Mouse (Mus musculus) brain, adult 2 months (tissue): ENCODE results near the gene Slc26a8.

Experiments used
- DNase-seq: peaks from one replicate; pipeline ENCODE4 v3.0.0; 2011; ENCODE audit warnings: low read depth, low spot score

Slc26a8 gene

DNA sequence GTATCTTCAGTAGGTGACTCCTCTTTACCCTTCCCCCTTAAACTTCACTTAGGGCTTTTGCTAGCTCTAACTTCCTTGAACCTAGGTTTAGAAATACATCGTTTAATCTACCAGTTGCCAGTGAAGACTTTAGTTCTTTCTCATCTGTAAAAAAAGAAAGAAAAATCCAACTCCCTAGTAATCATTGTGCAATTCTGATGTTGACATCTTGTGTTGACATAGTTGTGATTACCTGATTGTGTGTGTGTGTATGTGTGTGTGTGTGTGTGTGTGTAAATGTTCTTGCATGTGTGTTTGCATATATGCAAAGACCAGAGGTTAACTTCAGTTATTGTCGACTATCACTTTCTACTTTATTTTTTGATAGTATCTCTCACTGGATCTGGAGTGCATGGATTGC, 8.6 kb upstream of the Slc26a8 start:
- DNase-seq: no peak

DNA sequence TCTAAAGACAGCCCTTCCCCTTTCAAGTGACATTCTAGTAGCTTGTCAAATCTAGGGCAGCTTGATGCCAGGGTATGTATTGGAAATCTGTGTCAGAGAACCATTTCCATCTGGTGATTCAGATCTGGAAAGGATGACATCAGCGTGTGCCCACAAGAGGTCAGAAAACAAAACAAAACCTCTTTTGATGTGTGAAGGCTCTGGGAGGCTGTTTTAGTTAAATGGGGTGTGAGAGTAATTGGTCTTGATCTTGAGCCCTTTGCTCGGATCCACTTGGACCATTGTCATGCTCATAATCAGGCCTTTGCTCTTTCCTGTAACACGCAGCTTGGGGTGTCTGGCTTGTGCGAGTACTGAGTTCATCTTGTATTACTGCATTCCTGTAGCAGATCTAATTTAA, 8.2 kb upstream of the Slc26a8 start:
- DNase-seq: peak; percentile 87

DNA sequence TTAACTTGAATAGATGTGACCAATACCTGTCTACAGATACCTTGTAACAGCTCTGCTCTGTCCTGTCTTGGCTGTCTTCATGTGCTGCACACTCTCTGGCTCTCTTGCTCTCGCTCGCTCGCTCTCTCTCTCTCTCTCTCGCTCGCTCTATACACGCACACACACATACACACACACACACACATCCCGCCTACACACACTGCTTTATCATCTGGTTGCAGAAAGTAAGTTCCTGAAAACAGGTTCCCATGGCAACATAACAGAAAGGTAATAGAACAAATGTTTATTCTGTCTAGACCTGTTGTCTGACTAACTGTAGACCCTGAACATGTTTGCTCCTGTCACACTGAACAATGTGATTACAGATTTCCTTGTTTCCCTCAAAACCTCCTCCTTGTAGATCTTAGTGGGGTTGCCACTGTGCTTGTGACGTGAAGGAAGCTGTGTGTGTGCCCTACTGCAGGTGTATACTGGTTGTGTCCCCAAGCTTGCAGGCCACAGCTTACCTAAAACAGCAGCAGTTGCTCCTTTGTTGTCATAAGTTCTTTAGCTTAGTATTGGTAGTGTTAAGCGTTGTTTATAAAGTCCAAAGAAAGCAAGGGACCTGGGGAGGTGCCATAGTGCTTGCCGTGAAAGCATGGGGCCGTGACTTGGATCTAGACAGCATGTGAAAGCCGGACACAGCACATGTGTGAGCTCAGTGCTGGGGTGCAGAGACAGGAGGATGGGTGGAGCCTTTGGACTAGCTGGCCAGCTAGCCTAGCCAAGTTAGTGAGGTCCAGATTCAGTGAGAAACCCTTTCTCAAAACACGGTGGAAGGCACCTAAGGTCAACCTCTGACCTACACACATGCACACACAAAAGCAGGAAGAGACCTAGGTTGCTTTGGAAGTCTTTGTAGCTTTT, 7.5 kb upstream of the Slc26a8 start:
- DNase-seq: peak; percentile 83

DNA sequence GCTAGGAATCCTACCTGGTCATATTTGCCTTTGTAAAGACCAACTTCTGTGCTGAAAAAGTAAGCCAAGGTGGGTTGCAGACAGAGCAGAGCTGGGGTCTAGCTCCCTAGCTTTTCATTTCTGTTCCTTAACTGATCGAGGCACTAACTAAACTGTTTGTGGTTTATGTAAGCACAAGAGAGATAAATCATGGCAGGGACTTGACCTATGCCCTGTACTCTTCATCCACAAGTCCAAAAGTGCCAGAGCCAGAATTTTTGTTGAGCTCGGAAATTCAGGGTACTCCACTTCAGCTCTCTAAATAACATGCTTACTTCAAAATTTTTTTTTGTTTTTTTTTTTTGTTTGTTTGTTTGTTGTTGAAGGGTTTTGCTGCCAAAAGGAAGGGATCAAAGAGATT, 6.6 kb upstream of the Slc26a8 start:
- DNase-seq: no peak

DNA sequence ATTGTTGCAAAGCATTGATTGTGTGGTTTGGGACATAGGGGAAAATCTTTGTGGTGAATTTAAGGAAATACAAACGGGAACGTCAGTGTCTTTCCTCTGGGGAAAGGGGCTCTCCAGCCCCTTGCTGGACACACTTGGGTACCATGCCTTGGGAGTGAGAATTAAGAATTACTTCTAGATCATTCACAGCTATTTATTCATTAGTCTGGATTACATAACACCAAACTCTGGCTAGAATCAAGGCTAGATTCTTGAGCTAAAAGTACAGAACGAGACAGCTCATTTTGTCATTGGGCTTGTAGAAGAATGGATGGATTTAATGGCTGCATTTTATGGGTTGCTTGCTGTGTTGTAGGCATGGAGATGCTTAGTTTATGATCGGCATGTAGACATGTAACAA, 4.8 kb upstream of the Slc26a8 start:
- DNase-seq: no peak

DNA sequence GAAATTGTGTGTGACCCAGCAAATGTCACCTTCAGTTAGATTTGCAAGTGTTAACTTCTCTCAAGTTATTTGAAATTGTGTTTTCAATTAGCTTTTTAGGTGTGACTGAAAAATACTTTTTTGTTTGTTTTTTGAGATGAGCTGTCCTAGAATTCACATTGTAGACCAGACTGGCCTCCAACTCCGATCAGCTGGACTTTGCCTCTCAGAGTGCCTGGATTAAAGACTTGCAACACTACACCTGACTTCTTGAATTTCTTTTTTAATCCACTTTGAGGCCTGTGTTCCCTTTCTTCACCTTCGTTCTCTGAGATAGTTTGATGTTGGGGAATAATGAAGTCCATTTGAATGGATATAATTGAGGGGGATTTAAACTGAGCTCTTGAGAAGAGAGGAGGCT, 4.0 kb upstream of the Slc26a8 start:
- DNase-seq: no peak

DNA sequence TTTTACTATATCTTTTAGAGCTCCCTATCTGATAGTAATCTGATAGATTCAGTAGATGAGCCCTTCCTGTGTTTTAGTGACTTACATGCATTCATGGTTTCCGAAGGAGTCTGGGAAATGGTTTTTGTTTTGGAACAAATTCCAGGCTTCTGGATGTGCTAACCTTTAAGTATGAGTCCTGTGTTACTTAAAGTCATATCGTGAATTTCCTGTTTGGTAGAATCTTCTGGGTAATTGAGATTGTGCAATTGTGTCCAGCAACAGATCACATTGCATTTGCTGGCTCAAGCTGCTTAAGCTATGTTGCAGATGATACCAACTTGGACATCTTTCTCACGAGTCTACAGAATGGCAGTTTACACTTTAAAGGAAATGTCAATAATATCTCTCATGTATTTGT, 3.1 kb upstream of the Slc26a8 start:
- no peak for DNase-seq

DNA sequence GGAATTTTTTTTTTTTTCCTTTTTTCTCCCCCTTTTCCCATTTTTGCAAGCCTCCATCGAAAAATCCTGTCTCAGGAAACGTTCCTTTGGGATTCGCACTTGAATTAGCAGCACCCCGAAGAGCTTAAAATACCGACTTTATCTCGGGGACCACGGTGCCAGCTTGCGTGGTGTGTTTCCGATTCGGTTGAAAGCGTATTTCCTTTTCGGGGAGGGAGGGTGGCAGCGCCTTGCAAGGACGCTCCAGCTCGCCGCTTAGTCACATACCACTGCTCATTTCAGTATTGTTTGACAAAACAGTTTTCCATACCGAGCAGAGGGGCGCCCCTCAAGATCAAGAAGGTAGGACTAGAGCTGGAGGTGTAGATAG, 2.3 kb upstream of the Slc26a8 start:
- DNase-seq: peak; percentile 89

DNA sequence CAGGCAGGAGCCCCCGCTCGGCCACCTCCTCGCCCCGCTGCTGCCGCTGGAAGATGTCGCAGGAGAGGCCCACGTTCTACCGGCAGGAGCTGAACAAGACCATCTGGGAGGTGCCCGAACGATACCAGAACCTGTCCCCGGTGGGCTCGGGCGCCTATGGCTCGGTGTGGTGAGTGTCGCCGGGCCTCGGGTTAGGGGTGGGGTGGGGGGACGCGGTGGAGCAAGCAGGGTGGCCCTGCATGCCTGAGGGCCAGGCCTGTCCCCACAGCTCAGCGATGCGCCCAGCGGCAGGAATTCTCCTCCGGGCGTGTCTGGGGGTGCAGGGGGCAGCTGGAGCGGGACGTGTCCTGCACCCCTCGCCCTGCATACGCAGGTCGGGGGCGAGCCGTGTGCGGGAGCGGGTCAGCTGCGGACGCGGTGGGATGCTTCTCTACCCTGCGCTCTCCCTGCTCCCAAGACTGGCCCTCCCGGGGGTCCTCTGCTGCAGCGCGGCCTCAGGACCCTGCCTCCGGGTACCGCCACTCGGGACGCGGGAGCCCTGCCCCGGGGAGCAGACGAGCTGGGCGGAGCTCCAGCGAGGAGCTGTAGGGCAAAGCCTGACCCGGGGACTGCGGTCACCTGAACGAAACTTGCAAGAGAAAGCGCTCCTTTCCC, 1.8 kb upstream of the Slc26a8 start:
- DNase-seq: no peak

DNA sequence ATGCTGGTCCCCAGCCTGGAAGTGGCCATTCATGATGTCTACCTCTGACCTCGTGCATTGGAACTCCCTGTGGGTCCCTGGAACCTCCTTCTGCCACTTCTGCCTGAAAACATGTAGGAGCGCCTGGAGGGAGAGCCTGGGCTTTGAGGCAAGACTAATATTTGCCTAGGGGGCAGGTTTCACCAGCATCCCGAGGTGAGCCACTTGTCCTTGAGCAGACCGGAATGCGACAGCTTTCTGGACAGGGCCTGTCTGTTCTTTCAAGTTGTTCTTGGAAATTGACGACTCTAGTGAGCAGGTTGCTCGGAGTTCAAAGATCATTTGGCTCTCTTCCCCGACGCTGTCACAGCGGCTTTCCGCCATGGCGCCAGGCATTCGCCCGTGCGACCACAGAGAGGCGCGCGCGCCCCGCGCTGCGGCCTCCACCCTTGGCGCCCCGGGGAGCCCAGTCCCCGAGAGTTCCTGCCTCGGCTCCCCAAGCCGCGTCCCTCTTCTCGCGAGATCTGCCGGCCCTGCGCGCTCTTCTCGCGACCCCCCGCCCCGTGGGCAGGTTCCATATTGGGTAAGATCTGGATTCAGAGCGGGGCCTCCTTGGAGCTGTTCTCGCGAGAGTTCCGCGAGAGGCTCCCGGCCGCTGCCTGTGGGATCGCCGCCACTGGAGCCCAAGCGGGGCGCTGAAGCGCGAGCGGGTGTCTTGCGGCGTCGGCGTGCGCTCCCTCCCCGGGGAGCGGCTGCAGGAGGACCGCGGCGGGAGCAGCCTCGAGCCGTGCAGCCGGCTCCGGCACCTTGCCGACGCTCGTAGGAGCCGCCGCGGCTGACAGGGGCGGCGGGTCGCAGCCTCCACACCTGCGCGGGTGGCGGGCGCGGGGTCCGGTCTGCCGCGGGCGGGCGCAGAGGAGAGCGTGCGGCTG, 998 bp upstream of the Slc26a8 start, which contains the start of gene Mapk14:
TSS of gene Mapk14 (plus strand) at position 554 of the 911 bp plus-strand sequence.
- DNase-seq: peak; percentile 99

DNA sequence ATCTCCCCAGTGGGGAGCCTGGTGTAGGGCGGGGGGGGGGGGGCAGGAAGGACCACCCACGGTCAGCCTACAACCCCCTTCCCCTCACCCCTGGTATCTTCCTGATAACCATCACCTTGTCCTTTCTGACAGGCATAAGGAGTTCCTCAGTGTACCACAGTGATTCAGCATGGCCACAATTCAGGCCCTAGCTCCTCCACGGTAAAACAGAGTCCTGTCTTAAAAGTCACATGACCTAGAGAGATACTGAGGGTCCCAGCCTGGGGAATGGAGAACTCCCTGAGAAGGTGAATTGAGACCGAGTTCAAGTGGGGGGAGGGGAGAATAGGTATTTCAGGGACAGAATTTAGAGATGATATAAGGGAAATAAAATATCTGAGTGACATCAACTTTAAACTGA, 2.7 kb downstream of the Slc26a8 start:
- DNase-seq: no peak

DNA sequence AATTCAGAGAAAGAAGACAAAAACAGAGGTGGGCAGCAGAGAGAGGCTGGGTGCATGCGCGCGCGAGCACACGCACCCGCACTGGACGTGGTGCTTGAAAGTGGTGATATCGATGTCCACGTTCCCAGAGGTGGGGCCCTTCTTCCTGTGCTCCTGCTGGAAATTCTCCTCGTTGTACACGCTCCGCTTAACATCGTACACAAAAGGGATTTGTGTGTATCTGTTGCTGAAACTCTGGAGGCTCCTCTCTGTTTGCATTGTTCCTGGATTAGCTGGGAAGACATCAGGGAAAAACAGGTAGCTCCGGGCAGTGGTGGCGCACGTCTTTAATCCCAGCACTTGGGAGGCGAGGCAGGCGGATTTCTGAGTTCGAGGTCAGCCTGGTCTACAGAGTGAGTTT, 5.4 kb downstream of the Slc26a8 start:
- DNase-seq: no peak

DNA sequence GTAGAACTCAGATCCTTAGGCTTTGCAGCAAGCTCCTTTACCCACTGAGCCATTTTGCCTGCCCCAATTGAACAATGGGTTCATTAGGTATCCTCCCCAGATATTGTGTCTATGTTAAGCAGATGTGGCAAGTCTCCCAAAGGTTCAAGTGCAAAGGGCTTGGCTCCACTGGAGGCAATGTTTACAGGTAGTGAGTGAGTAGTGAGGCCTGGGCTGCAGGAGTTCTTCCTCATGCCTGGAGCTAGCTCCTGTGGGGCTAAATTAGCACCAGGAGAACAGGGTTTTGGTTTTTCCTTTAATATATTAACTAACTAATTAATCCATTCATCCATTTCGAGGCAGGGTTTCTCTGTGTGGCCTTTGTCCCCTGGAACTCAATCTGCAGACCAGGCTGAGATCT, 6.4 kb downstream of the Slc26a8 start:
- DNase-seq: no peak

DNA sequence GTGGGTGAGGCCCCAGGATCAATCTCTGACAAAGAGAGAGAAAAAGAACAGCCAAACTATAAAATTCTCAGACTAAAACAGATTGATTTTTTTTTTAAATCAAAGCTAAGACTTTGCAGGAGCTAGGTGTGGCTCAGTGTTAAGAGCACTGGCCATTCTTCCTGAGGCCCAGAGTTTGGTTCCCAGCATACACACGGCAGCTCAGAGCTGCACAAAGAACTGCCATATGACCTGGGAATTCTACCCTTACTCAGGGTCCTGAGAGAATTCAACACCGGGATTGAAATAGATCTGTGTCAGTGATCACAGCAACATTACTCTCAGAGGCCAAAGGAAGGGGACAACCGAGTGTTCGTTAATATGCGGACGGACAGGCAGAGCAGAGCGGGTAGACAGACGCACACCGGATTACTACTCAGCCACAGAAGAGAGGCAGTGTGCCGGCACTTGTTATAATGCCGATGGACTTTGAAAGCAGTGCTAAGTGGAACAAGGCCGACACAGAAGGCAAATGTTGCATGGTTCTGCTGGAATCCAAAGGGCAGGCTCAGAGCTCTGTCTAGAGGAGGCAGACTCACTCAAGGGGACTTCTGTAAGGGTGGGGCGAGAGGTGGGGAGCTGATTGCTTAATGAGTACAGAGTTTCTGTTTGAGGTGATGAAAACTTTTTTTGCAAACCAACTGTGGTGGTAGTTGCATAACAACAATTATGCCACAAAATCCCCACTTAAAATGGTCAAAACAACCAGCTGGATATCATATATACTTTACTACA, 7.5 kb downstream of the Slc26a8 start:
- DNase-seq: no peak

DNA sequence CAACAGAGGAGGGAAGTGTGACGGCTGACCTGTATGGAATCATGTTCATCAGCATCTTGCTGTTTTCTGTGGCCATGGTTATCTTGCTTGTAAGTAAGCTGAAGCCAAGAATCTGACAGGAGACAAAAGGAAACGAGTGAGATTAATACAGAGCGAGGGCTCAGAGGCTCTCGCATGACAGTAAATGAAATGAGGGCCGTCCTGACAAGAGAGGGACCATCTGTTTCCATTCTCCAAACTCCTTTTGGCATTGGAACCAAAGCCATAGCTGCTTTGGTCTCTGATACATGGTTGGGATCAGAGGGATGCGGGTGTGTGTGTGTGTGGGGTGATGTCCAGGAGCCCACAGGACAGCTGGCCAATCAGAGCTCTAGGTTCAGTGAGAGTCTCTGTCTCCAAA, 30.5 kb downstream of the Slc26a8 start:
- no peak for DNase-seq

DNA sequence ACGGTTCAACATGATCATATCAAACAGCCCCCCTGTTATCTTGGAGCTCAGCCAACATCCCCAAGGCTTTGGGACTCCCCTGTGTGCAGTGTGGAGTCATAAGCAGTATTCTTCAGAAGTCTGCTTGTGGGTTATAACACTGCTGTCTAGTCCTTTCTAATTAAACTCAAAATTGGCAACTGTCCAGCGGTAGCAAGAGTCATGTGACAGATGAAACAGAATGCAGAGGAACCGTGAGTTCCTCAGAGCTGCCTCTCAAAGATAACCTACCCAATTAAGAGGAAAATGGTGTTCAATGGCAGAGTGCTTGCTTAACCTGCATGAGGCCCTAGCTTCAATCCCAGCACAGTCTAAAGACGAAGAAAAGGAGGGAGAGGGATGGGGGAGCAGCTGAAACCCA, 32.1 kb downstream of the Slc26a8 start:
- peak; percentile 48 for DNase-seq

DNA sequence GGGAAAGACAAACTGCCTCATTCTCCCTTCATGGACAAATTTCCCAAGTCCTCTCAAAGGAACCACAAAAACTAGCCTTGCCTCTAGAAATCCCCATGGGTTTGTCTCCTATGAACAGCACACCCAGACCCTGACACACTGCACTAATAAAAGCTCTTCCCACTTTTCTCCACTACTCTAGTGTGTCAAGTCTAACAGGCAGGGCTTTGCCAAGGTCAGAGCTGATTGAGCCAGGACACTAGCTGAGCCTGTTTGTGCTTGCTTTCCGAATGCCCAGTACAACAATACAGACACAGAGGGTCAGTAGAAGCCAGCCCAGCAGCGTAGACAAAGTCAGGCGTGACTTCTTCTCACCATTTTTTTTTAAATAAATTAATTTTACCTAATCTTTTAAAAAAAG, 39.8 kb downstream of the Slc26a8 start:
- no peak for DNase-seq

DNA sequence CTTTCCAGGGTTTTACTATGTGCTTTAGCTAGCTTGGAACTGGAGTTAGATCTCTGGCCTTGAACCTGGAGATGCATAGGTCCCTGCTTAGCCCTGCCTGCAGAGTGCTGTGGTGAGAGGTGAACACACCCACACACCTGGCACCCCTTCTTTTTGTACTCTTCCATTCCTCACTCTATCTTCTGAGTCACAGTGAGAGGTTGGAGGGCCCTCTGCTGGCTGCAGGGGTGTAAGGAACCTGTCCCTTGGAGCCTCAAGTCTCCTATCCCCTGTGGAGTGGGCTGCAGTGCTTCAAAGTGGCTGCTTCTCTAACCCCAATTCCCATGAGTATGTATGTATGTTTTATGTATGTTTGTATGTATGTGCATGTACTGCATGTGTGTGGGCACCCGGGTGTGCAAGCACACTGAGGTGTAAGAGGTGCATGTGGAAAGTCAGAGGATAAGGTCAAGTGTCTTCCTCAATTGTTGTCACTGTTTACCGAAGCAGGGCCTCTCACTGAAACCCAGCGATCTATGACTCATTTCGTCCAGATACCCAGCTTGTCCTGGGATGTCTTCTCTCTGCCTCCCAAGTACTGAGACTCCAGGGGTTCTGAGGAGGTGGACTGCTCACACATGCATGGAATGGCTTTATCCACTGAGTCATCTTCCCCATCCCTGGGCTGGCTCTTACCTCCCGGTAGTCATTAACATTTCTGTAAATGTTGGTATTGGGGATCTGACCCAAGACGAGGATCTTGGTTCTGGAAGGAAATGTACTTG, 41.2 kb downstream of the Slc26a8 start:
- peak; percentile 86 for DNase-seq

DNA sequence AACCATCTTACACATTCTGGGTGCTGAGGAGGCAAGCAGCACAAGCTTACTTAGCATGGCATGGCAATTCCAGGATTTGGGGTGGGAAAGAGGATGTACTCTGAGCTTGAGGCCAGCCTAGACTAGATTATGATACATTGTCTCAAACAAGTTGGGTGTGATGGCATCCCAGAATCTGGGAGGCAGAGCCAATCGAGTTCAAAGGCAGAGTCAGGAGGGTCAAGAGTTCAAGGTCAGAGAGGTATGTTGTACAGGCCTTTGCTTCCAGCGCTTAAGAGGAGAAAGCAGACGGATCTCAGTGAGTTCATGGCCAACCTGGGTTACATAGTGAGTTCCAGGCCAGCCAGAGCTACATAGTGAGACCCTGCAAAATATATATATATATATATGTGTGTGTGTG, 43.8 kb downstream of the Slc26a8 start:
- no peak for DNase-seq

DNA sequence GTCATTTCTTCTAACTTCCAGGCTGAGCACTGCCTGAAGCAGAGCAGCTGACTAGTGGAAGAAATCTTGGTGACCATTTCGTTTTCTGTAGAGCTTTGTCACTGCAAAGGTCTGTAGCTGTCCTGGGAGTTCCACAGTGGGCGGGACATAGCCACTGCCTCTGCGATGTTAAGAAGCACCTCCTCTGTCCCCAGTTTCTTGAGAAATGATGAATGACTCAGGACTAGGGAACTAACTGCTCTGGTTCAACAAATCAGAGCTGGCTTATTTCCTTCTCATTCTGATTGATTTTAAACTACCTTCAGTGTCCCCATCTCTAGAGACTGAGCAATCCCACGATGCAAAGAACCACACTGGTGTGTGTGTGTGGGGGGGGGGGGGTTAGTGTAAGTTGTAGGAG, 45.9 kb downstream of the Slc26a8 start:
- DNase-seq: no peak

DNA sequence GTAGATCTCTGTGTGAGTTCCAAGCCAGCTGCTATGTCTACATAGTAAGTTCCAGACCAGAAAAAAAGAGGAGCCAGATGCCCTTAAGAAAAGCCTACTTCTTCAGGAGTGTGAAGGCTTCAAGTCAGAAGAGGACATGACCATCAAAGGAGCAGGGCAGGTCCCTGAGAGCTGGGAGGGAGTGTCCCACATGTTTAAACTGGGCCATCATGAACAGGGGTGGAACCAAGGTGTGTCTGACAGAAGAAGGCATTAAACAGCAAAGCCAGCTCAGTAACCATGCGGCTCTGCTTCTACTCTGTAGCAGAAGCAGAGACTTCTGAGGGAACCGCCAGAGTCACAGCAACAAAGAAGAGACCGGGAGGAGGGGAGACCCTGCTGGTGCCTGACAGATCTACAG, 46.3 kb downstream of the Slc26a8 start:
- no peak for DNase-seq
